Mouse (Mus musculus) C2C12 (cell line): Measurements from ENCODE around the gene Spag6.

Source experiments
- CEBPB ChIP-seq: IDR thresholded peaks from one replicate; pipeline ENCODE4 v1.6.1; 2011; ENCODE audit warnings: low read depth, mild to moderate bottlenecking, control low read depth, moderate library complexity
- CTCF ChIP-seq: IDR thresholded peaks from one replicate; pipeline ENCODE4 v1.5.1; 2011; ENCODE audit not compliant: control insufficient read depth, insufficient read depth, insufficient read length
- FOSL1 ChIP-seq: IDR thresholded peaks from one replicate; pipeline ENCODE4 v1.8.0; 2011; ENCODE audit warnings: mild to moderate bottlenecking, low read length; ENCODE audit not compliant: poor library complexity, insufficient read depth, severe bottlenecking
- MAX ChIP-seq: IDR thresholded peaks from one replicate; pipeline ENCODE4 v1.6.1; 2011; ENCODE audit warnings: mild to moderate bottlenecking, control low read depth
- MYOD1 ChIP-seq: IDR thresholded peaks from one replicate; pipeline ENCODE4 v1.6.1; 2011; ENCODE audit warnings: low read depth; ENCODE audit not compliant: control insufficient read depth, insufficient read length
- MYOG ChIP-seq: IDR thresholded peaks from one replicate; pipeline ENCODE4 v1.6.1; 2011; ENCODE audit not compliant: control insufficient read depth, insufficient read length; ENCODE audit errors: extremely low read depth
- USF1 ChIP-seq: IDR thresholded peaks from one replicate; pipeline ENCODE4 v1.6.1; 2011; ENCODE audit warnings: low read depth, mild to moderate bottlenecking, control low read depth, moderate library complexity

DNA sequence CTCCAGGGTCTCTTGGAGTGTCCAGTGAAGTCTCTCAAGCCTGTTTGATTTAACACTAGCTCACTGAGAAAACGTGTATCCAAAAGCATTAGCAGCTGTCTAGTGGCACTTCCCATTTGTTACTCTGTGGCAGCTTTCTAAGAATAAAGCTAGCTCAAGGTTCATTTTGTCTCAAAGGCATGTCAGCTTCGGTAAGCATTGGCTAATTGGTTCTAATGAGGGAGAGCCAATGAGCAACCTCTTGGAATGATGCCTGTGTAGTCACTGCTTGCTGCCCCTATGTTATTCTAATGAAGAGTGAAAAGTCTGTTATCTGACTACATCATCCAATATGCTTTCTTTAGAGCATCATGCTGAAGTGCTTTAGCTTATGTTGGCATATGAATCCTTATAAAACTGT is 45.4 kb downstream of the Spag6 start:
- no peak for TF ChIP-seq FOSL1
- no peak for TF ChIP-seq CTCF
- no peak for TF ChIP-seq MYOD1
- no peak for TF ChIP-seq CEBPB
- TF ChIP-seq MAX: no peak
- no peak for TF ChIP-seq USF1
- TF ChIP-seq MYOG: no peak
